In genomic region chr6:82463171-82463570, GRCm38 (mm10) we compare ENCODE assay signal across 20 mouse cellular contexts.
DNase-seq lines count a peak whose midpoint lies in the region; ATAC-seq lines count a peak whose summit lies in the region.
"Had no signal": no experiment of that assay in that cellular context is flagged by ENCODE, and none has a peak within 500 bp of the region (broad histone marks: within the 10 kb centered on the region; RNA-seq: fewer than 3 reads in every experiment).

No protein-coding gene starts in this region.

- H3K36me3 ChIP-seq in embryonic facial prominence, embryonic 14.5 days (ENCODE audit: control insufficient read depth, insufficient read depth, low read length): no peaks in the 10 kb centered on the region
- no peaks in the 10 kb centered on the region for H3K36me3 ChIP-seq in embryonic facial prominence, embryonic 10.5 days (replicated peaks)
- H3K36me3 ChIP-seq: limb, embryonic 12.5 days; neural tube, embryonic 12.5 days; stomach, embryonic 15.5 days had no signal

- no peak overlapping the region for H3K27ac ChIP-seq in embryonic facial prominence, embryonic 14.5 days (replicated peaks; ENCODE audit: low read depth, low read length)
- no peak overlapping the region for H3K27ac ChIP-seq in embryonic facial prominence, embryonic 10.5 days (replicated peaks)
- H3K27ac ChIP-seq: gastrocnemius, adult 2 months; limb, embryonic 12.5 days; neural tube, embryonic 12.5 days; stomach, embryonic 15.5 days had no signal

- H3K4me1 ChIP-seq in embryonic facial prominence, embryonic 14.5 days (ENCODE audit: control insufficient read depth, insufficient read depth, low read length): 0 out of 2 replicates have a peak, but pooled peaks cover 4% of the 10 kb centered on the region
- peaks cover 6% of the 10 kb centered on the region; the same call in 1 of the 2 replicates for H3K4me1 ChIP-seq in embryonic facial prominence, embryonic 10.5 days
- H3K4me1 ChIP-seq: limb, embryonic 12.5 days; neural tube, embryonic 12.5 days; stomach, embryonic 15.5 days had no signal

- intact Hi-C loops in heart, postnatal 10 days (cut with DNase I): no loop called here
- intact Hi-C loops in heart, postnatal 14 days (cut with DNase I): no loop called here
- intact Hi-C loops in left cerebral cortex, postnatal 36 days (cut with DNase I): no loop called here

- DNase-seq in embryonic facial prominence, embryonic 14.5 days (ENCODE audit: low spot score): peak; percentile 16
- no peak for DNase-seq in embryonic facial prominence, embryonic 10.5 days (ENCODE audit: low spot score)
- peak; percentile 4 to 27 for DNase-seq in heart, postnatal 10 days
- no peak for DNase-seq in heart, postnatal 14 days
- peak; percentile 13 for DNase-seq in lung, postnatal 36 days
- DNase-seq in lung, postnatal 4 days: no peak
- DNase-seq in left cerebral cortex, postnatal 36 days (ENCODE audit: low spot score in 2 of 2): no peak
- DNase-seq: adrenal gland, adult 8-10 months; cerebellum, adult 9-11 months; forebrain, postnatal 0 days; gastrocnemius, adult 2 months; kidney, adult 2 months; kidney, postnatal 14 days; right cerebral cortex, postnatal 14 days had no signal

- H3K9me3 ChIP-seq in embryonic facial prominence, embryonic 14.5 days (ENCODE audit: control insufficient read depth, low read length): no peaks in the 10 kb centered on the region
- no peaks in the 10 kb centered on the region for H3K9me3 ChIP-seq in embryonic facial prominence, embryonic 10.5 days
- H3K9me3 ChIP-seq: limb, embryonic 12.5 days; neural tube, embryonic 12.5 days; stomach, embryonic 15.5 days had no signal

- 56% methylated on average over 4 of the region's 4 CpGs for WGBS in embryonic facial prominence, embryonic 14.5 days
- 77% methylated on average over 4 of the region's 4 CpGs for WGBS in embryonic facial prominence, embryonic 10.5 days

- H3K4me2 ChIP-seq in embryonic facial prominence, embryonic 14.5 days (ENCODE audit: low read depth, low read length): no peak overlapping the region
- H3K4me2 ChIP-seq: heart, embryonic 11.5 days; limb, embryonic 12.5 days; neural tube, embryonic 12.5 days; stomach, embryonic 15.5 days had no signal

- no peak for ATAC-seq in embryonic facial prominence, embryonic 14.5 days (ENCODE audit: low read depth)
- peak; percentile 22 to 39; a peak in 2 of 4 replicates for ATAC-seq in hematopoietic stem cell, adult 5-6 weeks (replicated peaks in 1 of 2; ENCODE audit: insufficient read depth in 1 of 2, low FRiP score in 2 of 2, low TSS enrichment in 1 of 2, low read depth in 1 of 2, poor library complexity in 2 of 2, severe bottlenecking in 2 of 2)
- ATAC-seq: forebrain, postnatal 0 days had no signal

- H3K4me3 ChIP-seq in embryonic facial prominence, embryonic 14.5 days (ENCODE audit: low read depth, low read length): no peak overlapping the region
- H3K4me3 ChIP-seq in embryonic facial prominence, embryonic 10.5 days: no peak overlapping the region
- H3K4me3 ChIP-seq: erythroblast, embryonic 14.5 days; gastrocnemius, adult 2 months; limb, embryonic 12.5 days; neural tube, embryonic 12.5 days; stomach, embryonic 15.5 days had no signal

- no peaks in the 10 kb centered on the region for H3K27me3 ChIP-seq in embryonic facial prominence, embryonic 14.5 days (replicated peaks; ENCODE audit: control insufficient read depth, insufficient read depth, low read length)
- H3K27me3 ChIP-seq in embryonic facial prominence, embryonic 10.5 days (replicated peaks; ENCODE audit: low read depth, poor library complexity, severe bottlenecking): no peaks in the 10 kb centered on the region
- H3K27me3 ChIP-seq: neural tube, embryonic 12.5 days; stomach, embryonic 15.5 days had no signal

- H3K9ac ChIP-seq in embryonic facial prominence, embryonic 14.5 days (ENCODE audit: low read depth, low read length): no peak overlapping the region
- H3K9ac ChIP-seq: forebrain, postnatal 0 days; limb, embryonic 12.5 days; neural tube, embryonic 12.5 days; stomach, embryonic 15.5 days had no signal

Comparison
In these comparisons a context has a peak if more than half of its experiments do, and no peak if none do; other contexts are left out.
1. DNase-seq: peak in embryonic facial prominence, embryonic 14.5 days (single experiment), heart, postnatal 10 days (2 of 2) and lung, postnatal 36 days (single experiment); none in embryonic facial prominence, embryonic 10.5 days (single experiment), heart, postnatal 14 days (0 of 2), lung, postnatal 4 days (0 of 2) and left cerebral cortex, postnatal 36 days (0 of 2).